Mouse (Mus musculus) thymus, adult 2 months (tissue): ENCODE measurements around the gene Ltbp1.

Source experiments
- CTCF ChIP-seq: fragments of 200-500 bp; IDR thresholded peaks from 2 replicates; pipeline ENCODE4 v1.5.1; 2012; ENCODE audit warnings: mild to moderate bottlenecking, control low read depth, low read length, moderate library complexity, borderline replicate concordance; ENCODE audit not compliant: control insufficient read depth, poor library complexity, insufficient read depth; ENCODE audit errors: extremely low read depth
- POLR2A ChIP-seq: fragments of 200-500 bp; IDR thresholded peaks from 2 replicates; pipeline ENCODE4 v1.6.1; 2012; ENCODE audit warnings: mild to moderate bottlenecking, low read length, control low read depth, moderate library complexity; ENCODE audit not compliant: control insufficient read depth, poor library complexity, insufficient read depth; ENCODE audit errors: extremely low read depth

GRCm38 (mm10) chr17:75440619-75441018, 435.3 kb downstream of the Ltbp1 start:
- TF ChIP-seq POLR2A (no peak), CTCF (no peak)
